Mouse (Mus musculus) heart, postnatal 0 days (tissue): ENCODE measurements around the gene Tmem269. TPM values are rescaled to one million over a fixed set of nuclear protein-coding genes. Genes with fewer than 3 reads are reported as not detected.
A peak's percentile ranks its signal among the peaks of the same experiment; 100 is the strongest.

Experiments used
- ATAC-seq: fragments of 200-750 bp; cut with Nextera tagmentation; 2 replicates; pipeline ENCODE4 v1.8.0; 2017; ENCODE audit warnings: low read depth, moderate number of reproducible peaks, moderate library complexity; ENCODE audit not compliant: insufficient read depth
- DNase-seq: peaks from one replicate; pipeline ENCODE4 v3.0.0-alpha.2; 2016; ENCODE audit warnings: low spot score
- H3K27ac ChIP-seq: fragments of 300-500 bp; sonication (generic); 2 replicates; pipeline ENCODE4 v1.5.1; 2014; ENCODE audit warnings: low read depth, mild to moderate bottlenecking
- H3K27me3 ChIP-seq: fragments of 300-500 bp; sonication (generic); 2 replicates; pipeline ENCODE4 v1.6.1; 2014; ENCODE audit warnings: low read length, mixed read lengths; ENCODE audit not compliant: control insufficient read depth, insufficient read depth
- H3K36me3 ChIP-seq: fragments of 300-500 bp; sonication (generic); replicated peaks from 2 replicates; pipeline ENCODE4 v1.6.1; 2014; ENCODE audit warnings: low read length, mixed read lengths; ENCODE audit not compliant: control insufficient read depth, insufficient read depth
- H3K4me1 ChIP-seq: fragments of 300-500 bp; sonication (generic); 2 replicates; pipeline ENCODE4 v1.6.1; 2014; ENCODE audit warnings: antibody characterized with exemption; ENCODE audit not compliant: control insufficient read depth, insufficient read depth
- H3K4me2 ChIP-seq: fragments of 300-500 bp; sonication (generic); 2 replicates; pipeline ENCODE4 v1.6.1; 2014; ENCODE audit warnings: low read depth, mild to moderate bottlenecking, low read length, moderate library complexity
- H3K4me3 ChIP-seq: fragments of 300-500 bp; sonication (generic); 2 replicates; pipeline ENCODE4 v1.5.1; 2014; ENCODE audit warnings: low read depth, low read length
- H3K9ac ChIP-seq: fragments of 300-500 bp; sonication (generic); replicated peaks from 2 replicates; pipeline ENCODE4 v1.6.1; 2014; ENCODE audit warnings: low read depth, low read length, mixed read lengths
- H3K9me3 ChIP-seq: fragments of 300-500 bp; sonication (generic); replicated peaks from 2 replicates; pipeline ENCODE4 v1.6.1; 2016; ENCODE audit warnings: low read length; ENCODE audit not compliant: control insufficient read depth
- CTCF ChIP-seq: IDR thresholded peaks from 2 replicates; pipeline ENCODE4 v1.5.1; 2016; ENCODE audit warnings: antibody characterized with exemption, control low read depth, low read depth
- EP300 ChIP-seq: IDR thresholded peaks from 2 replicates; pipeline ENCODE4 v1.6.1; 2016; ENCODE audit warnings: antibody characterized with exemption, low read depth
- WGBS: fragments of 180-500 bp; shearing (Covaris S2); extraction: QIAGEN DNeasy Blood & Tissue Kit; methylation state at CpG from one replicate; pipeline ENCODE4 v1.1.7; 2014; 5-methylcytosine and 5-hydroxymethylcytosine counted together
- polyA plus RNA-seq: library from polyadenylated mRNA; unstranded; fragments of >200 nt; fragmentation: Nextera tagmentation; extraction: Ambion mirVana; gene quantifications from 2 replicates; pipeline ENCODE4 v1.2.1, GENCODE M21; 2015
- total RNA-seq: library from RNA; depleted of rRNA; stranded (reverse); fragments of >200 nt; gene quantifications from 2 replicates; pipeline ENCODE4 v1.2.3, GENCODE M21; 2014; ENCODE audit warnings: low replicate concordance

Gene Tmem269
- total and polyA plus RNA-seq, 2 experiments from 2014 or later: not detected

DNA sequence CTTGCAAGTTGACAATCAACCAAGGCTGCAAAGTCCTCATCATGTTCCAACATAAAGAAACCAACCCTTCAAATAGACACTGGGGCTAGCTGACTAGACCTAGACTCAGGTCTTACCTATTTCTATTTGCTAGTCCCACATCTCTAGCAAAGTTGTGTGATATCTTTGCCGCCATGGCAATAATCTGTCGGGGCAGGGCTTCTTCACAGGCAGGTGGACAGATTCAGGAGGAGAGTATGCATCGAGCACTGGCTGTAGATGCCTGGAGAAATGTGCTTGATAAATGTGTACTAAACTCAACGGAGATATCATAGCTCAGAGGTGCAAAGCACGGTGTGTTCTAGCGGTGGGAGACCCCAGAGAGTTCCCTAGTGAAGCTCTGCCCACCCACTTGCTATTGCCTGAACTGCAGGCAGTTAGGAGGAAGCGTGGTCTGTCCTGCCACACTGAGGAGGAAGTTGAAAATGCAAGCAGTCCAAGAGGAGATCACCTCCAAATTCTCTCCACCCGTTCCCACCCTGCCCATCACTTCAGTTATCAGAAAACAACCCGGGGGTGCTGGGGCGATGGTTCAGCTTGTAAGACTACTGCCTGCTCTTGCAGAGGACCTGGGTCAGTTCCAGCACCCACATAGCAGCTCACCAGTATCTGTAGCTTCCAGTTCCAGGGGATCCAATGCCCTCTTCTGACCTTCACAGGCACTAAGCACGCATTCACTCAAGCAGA is 29.8 kb downstream of the Tmem269 start:
- Histone ChIP-seq H3K9me3 (no peaks in the 10 kb centered on the region), H3K36me3 (no peaks in the 10 kb centered on the region), H3K4me1 (no peaks in the 10 kb centered on the region), H3K27ac (no peak overlapping the region), H3K4me3 (no peak overlapping the region), H3K4me2 (peak overlapping the region; percentile 15; the same call in 1 of the 2 replicates), H3K9ac (no peak overlapping the region), H3K27me3 (no peaks in the 10 kb centered on the region)
- TF ChIP-seq EP300 (no peak), CTCF (peak; percentile 49)
- ATAC-seq: peak; percentile 55; the same call in 1 of the 2 replicates
- 31% methylated on average over 11 of the region's 11 CpGs for WGBS
- DNase-seq: peak; percentile 38

DNA sequence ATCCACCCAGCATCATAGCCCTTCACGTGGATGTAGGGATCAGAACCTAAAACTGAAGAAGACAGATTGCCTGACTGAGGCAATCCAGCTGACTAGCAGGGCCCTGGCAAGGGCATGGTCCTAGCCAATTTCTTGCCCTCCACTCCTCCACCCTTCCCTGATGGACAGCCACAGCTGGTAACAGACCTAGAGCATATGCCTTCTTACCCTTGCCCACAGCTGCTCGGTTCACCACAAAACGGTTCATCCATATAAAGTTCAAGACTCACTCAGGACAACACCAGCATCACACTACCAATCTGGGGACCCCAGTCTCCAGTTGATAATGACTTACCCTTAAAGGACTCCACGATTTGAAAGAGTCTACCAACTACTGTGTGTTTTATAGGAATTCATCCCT is 32.2 kb downstream of the Tmem269 start:
- ATAC-seq: no peak
- H3K27ac ChIP-seq: no peak overlapping the region
- no peak overlapping the region for H3K4me3 ChIP-seq
- H3K4me1 ChIP-seq: no peaks in the 10 kb centered on the region
- H3K9me3 ChIP-seq: no peaks in the 10 kb centered on the region
- H3K27me3 ChIP-seq: no peaks in the 10 kb centered on the region
- 72% methylated on average over 4 of the region's 4 CpGs for WGBS
- no peak overlapping the region for H3K4me2 ChIP-seq
- H3K9ac ChIP-seq: no peak overlapping the region
- H3K36me3 ChIP-seq: no peaks in the 10 kb centered on the region
- no peak for TF ChIP-seq CTCF
- no peak for TF ChIP-seq EP300
- no peak for DNase-seq

DNA sequence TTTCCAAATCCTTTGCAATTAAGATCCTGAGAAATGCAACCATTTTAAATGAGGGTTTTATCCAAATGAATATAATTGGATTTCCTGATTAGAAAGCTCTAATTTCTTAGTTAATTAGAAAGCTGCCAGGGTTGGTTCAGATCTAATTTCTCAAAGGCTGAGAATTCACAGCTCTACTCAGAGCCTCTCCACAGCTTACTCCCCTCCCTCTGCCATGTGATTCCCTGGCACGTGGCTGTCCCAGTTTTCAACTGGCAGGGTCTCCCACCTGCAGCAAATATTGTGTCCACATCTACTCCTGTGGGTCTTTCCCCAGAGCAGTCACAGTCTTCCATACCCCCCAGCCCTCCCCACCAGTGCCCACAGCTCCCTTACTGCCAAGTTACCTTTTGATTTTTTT is 34.5 kb downstream of the Tmem269 start:
- DNase-seq: no peak
- no peaks in the 10 kb centered on the region for H3K27me3 ChIP-seq
- H3K9me3 ChIP-seq: no peaks in the 10 kb centered on the region
- no peaks in the 10 kb centered on the region for H3K36me3 ChIP-seq
- no peak for TF ChIP-seq CTCF
- TF ChIP-seq EP300: no peak
- H3K27ac ChIP-seq: no peak overlapping the region
- no peaks in the 10 kb centered on the region for H3K4me1 ChIP-seq
- no peak for ATAC-seq
- WGBS: 28% methylated on average over 1 of the region's 1 CpGs
- no peak overlapping the region for H3K9ac ChIP-seq
- no peak overlapping the region for H3K4me3 ChIP-seq
- no peak overlapping the region for H3K4me2 ChIP-seq

DNA sequence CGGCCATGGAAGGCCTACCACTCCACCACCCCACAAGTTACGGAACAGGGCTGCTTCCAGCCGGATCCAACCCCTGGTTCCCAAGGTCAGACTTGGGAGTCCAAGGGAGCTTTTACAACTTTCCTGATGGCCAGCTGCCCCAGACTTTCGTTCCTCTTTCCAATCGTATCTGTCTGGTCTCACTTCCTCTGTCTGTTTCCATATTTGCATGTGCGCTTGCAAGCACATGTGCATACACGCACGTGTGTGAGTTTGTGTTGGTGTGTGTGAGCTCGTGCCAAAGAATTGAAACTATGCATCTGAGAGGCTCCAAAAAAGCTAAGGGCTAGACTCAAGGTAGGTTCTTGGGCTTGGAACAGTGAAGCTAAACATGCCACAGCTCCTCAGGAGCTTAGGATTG is 36.6 kb downstream of the Tmem269 start:
- WGBS: 77% methylated on average over 9 of the region's 9 CpGs

DNA sequence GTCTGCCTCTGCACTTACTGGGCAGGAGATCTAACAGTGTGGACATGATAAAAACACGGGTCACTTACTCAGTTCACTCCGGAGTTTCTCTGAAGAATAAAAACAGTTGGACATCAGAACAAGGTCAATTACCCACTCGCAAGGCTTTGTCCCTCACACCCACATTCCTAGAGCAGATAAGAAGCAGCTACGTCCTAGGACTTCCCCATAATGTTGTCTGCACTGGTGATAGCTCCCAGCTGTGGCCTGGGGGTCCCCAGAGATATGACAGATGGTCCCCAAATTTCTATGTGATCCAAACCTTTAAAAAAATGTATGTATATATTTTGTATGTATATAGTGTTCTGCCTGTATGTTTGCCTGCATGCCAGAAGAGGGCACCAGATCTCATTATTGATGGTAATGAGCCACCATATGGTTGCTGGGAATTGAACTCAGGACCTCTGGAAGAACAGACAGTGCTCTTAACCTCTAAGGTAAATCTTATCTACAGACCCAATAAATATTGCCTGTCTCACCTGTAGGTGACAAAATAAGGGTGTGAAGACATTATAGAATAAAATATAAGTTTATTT is 37.8 kb downstream of the Tmem269 start:
- ATAC-seq (no peak), DNase-seq (no peak)
- WGBS: 30% methylated on average over 4 of the region's 4 CpGs
- H3K4me3 ChIP-seq: no peak overlapping the region
- H3K36me3 ChIP-seq: no peaks in the 10 kb centered on the region
- H3K4me1 ChIP-seq: no peaks in the 10 kb centered on the region
- TF ChIP-seq EP300 (no peak), CTCF (no peak)
- H3K27ac ChIP-seq: no peak overlapping the region
- no peaks in the 10 kb centered on the region for H3K9me3 ChIP-seq
- H3K4me2 ChIP-seq: no peak overlapping the region
- no peak overlapping the region for H3K9ac ChIP-seq
- H3K27me3 ChIP-seq: no peaks in the 10 kb centered on the region

More for the DNA sequence above, 36.6 kb downstream of the Tmem269 start:
- Histone ChIP-seq H3K27me3 (no peaks in the 10 kb centered on the region), H3K4me3 (no peak overlapping the region), H3K9me3 (no peaks in the 10 kb centered on the region), H3K9ac (no peak overlapping the region), H3K36me3 (no peaks in the 10 kb centered on the region), H3K4me1 (no peaks in the 10 kb centered on the region), H3K4me2 (no peak overlapping the region), H3K27ac (no peak overlapping the region)
- no peak for ATAC-seq
- no peak for DNase-seq
- no peak for TF ChIP-seq EP300
- TF ChIP-seq CTCF: no peak

DNA sequence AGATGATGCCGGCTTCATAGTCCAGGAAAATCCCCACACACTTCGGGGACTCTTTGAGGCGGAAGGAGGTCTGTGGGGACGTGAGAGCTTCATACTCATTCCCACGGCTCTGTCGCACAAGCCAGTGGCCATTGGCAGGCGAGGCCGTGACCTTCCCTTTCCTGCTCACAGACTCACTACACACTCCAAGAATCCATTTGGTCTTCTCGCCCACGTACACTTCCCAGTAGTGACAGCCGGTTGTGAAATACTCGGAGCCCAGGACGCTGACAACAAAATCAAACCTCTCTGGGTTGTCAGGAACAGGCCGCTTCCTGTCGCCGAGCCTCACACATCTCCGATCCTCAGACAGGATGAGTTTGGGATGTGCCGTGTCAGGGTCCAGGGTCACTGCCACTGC is 39.7 kb downstream of the Tmem269 start:
- Histone ChIP-seq H3K4me1 (no peaks in the 10 kb centered on the region), H3K27ac (no peak overlapping the region), H3K9me3 (no peaks in the 10 kb centered on the region), H3K27me3 (no peaks in the 10 kb centered on the region), H3K4me3 (no peak overlapping the region), H3K4me2 (no peak overlapping the region), H3K9ac (no peak overlapping the region), H3K36me3 (no peaks in the 10 kb centered on the region)
- WGBS: 37% methylated on average over 18 of the region's 18 CpGs
- peak; percentile 17 for DNase-seq
- no peak for ATAC-seq
- TF ChIP-seq EP300: no peak
- TF ChIP-seq CTCF: no peak
